Mouse (Mus musculus): ENCODE data around the gene Abhd17a. TPM values are rescaled to one million over a fixed set of nuclear protein-coding genes. Genes with fewer than 3 reads are reported as not detected.

Gene Abhd17a
- total RNA-seq, 2 experiments from 2014 or later = 161 to 176 TPM

DNA sequence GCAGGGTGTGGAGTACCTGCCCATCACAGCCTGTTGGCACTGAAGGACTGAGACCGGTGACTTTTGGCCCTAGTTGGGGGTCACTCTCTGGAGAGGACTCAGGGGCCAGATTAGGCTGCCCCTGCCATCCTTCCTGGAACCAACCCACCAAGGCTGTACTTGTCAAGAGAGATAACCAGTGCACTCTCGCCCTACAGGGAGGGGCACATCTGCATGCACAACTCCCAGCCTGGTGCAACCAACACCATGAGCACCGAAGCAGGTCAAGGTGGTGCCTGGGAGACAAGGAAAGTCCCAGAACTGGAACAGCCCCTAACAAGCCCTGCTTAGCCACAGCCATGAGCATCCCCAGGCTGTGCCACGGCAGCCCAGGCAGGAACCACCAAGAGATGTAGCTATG lies 43.2 kb downstream of the Abhd17a start:
- no peak for DNase-seq

DNA sequence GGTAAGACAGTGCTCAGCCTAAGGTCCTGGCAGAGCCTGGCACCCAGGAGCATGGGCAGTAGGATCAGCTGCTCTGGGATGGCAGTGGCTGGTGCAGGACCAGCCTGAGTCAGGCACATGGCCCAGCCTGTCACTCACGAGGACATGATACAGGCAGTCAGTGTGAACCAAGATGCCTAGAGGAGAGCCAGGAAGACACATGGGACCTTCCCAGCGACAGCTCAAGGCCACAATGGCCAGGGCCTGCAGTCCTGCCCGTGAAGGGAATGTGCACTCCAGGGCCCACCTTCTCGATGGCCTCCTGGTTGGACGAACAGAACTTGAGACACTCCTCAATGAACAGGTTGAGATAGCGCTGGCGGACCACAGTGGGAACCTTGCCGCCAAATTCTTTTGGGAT lies 44.6 kb downstream of the Abhd17a start:
- DNase-seq = no peak

DNA sequence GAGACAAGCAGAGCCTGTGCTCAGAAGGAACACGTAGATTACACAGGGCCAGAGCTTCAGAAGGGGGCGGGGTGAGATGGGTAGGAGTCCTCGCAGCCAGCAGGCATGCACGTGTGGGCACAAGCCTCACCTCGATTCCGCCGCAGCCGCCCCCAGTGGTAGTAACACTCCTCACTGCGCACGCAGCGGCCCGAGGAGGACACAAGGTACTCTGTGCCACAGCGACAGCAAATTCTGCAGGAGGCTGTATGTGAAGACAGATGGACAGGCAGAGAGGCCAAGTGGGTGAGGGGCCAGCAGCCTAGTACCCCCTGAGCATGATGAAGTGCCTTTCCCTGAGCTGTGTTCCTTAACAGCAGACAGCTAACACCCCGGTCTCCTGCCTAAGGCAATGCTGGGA lies 46.3 kb downstream of the Abhd17a start:
- no peak for DNase-seq

DNA sequence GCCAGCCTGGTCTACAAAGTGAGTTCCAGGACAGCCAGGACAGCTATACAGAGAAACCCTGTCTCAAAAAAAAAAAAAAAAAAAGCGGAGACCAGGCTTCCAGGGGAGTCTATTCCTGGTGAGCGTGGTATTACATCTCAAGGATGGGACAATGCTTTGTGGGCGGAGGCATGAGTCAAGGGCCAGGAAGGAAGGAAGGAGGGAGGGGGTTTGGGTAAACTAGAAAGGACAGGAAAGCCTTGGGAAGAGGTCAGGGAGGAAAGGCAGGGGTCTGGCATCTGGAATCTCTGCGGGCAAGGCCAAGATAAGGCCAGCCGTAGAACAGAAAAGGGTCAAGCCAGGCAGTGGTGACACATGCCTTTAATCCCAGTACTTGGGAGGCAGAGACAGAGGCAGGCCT lies 50.6 kb downstream of the Abhd17a start:
- DNase-seq = no peak

DNA sequence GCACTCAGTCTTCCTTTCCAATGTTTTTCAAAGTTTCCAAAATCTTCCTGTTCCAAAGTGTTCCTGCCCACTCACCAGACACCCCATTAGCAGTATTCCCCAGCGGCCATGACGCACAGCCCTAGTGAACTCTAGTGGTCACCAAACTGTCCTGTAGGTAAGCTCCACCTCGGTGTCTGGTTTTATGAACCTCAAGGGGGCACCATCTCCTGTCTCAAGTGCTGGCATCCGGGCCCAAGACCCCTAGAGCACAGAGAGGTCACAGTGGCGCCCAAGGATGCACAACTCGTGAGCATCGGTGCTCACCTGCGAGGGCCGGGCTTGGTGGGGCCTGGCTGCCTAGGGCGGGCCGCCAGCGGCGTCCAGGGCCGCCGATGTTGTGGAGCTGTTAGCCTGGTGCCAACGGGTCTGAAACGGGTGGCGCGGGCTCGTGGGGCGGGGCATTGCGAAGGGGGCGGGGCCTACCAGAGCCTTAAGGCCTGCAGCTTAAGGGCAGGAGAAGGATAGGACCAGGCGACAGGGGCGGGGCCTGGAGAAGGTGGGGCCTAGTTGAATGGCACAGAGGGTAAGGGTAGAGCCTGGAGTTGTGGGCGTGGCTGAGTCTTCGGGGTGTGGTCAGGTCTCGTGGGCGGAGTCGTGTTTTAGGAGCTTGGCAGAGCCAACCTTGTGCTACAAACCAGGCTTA lies 51.3 kb downstream of the Abhd17a start, which contains the start of gene Atp8b3:
TSS of gene Atp8b3 (minus strand) at position 415 of the 685 bp plus-strand sequence.
- no peak for DNase-seq

DNA sequence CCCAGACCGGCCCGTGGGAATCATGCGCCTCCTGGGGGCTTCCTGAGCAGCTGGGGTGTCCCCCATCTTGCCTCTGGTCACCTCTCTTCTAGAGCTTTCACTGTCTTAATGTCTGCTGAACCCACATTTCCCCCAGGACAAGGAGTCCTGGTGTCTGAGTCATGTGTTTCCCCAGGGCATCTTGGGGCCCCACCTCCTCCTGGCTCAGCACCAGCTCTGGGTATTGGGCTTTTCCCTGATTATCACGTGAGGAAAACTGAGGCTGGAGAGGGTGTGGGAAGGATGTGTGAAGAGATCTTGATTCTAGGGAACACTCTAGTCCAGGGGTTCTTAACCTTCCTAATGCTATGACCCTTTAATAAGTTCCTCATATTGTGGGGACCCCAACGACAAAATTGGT lies 52.0 kb downstream of the Abhd17a start:
- DNase-seq = no peak

DNA sequence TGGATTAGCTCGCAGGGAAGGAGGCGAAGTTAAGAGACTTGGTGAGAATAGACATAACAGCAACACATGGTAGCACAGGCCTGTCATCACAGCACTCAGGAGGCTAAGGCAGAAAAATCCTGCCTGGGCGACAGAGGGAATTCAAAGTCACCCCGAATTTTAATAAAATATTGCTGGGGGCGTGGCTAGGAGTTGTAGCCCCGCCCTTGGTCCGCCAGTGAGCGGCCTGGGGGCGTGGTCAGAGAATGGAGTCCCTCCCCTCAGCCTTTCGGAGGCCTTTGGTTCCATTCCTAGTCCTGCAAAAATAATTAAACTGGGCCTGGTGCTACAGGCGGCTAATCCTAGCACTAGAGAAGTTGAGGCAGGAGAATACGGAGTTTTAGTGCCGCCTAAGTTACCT lies 54.4 kb downstream of the Abhd17a start:
- DNase-seq = no peak

DNA sequence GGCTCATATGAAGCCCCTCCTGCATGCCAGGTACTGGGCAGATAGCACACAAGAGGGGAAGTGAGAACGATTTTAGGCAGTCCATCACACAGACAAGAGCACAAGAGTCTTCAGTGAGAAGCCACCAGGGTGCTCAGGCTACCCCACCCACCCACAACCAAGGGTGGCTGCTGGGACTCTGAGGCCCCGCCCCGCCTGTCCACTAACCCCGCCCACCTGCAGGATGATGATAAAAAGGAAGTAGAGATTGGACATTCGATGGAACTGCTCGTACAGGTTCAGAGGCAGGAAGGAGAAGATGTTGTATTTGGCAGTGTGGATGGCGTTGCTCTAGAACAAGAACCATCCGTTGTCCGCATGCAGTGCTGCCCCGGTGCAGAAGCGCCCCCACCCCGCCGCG lies 55.1 kb downstream of the Abhd17a start:
- DNase-seq = no peak

DNA sequence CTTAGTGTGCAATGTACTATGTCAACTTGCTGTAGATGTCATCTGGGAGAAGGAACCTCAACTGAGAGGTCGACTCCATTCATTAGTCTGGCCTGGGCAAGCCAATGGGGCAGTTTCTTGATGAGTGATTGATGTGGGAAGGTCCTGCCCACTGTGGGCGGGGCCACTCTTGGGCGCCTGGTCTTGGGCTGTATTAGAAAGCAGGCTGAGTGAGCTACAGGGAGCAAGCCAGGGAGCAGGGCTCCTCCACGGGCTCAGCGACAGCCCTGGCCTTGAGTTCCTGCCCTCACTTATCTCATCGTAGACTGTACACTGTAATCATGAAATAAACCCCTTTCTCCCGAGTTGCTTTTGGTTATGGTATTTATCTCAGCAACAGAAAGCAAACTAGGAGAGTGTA lies 56.4 kb downstream of the Abhd17a start:
- DNase-seq = no peak

Small RNAs within 50 kb of the gene (microRNA-seq; reads per million reads assigned to microRNA genes)
- gene Mir6912 = 1.5 to 4.8 reads per million in 2 experiments

Other genes starting within 250 kb of the Abhd17a start
- gene Adamtsl5, start 241.9 kb downstream of the Abhd17a start, total RNA-seq (2021) = 1 to 10 TPM; 4.9 to 5.2 TPM
- 10 to 100 TPM; 23.2 to 23.4 TPM for gene Plk5, start 233.9 kb downstream of the Abhd17a start, total RNA-seq (2021)
- 10 to 100 TPM; 18.2 to 18.4 TPM for gene Mex3d, start 202.7 kb downstream of the Abhd17a start, total RNA-seq (2021)
- 100 to 1,000 TPM; 148 to 156 TPM for gene Mbd3, start 190.8 kb downstream of the Abhd17a start, total RNA-seq (2021)
- 100 to 1,000 TPM; 443 to 467 TPM for gene Uqcr11, start 183.5 kb downstream of the Abhd17a start, total RNA-seq (2021)
- 10 to 100 TPM; 30.5 to 30.6 TPM for gene Tcf3, start 156.7 kb downstream of the Abhd17a start, total RNA-seq (2021)
- under 1 TPM in 1 of 2 experiments, not detected in 1; 0.08 TPM for gene Onecut3, start 95.5 kb downstream of the Abhd17a start, total RNA-seq (2021)
- under 1 TPM; 0.25 to 0.35 TPM for gene Atp8b3, start 51.2 kb downstream of the Abhd17a start, total RNA-seq (2021)
- 10 to 100 TPM; 43.9 to 49.3 TPM for gene Rexo1, start 28.8 kb downstream of the Abhd17a start, total RNA-seq (2021)
- 10 to 100 TPM; 51.7 to 56.8 TPM for gene Klf16, start 13.0 kb downstream of the Abhd17a start, total RNA-seq (2021)
- gene Scamp4, start 12.5 kb upstream of the Abhd17a start, total RNA-seq (2021) = 10 to 100 TPM; 41.8 to 44.9 TPM
- gene Adat3, start 12.5 kb upstream of the Abhd17a start, total RNA-seq (2021) = 1 to 10 TPM; 3.8 to 4.5 TPM
- gene Gm49322, start 15.7 kb upstream of the Abhd17a start, total RNA-seq (2021) = 1 to 10 TPM; 2.6 to 3.1 TPM
- 100 to 1,000 TPM; 216 to 241 TPM for gene Csnk1g2, start 32.5 kb upstream of the Abhd17a start, total RNA-seq (2021)
- gene Btbd2, start 66.7 kb upstream of the Abhd17a start, total RNA-seq (2021) = 100 to 1,000 TPM; 102 to 106 TPM
- gene Mknk2, start 87.8 kb upstream of the Abhd17a start, total RNA-seq (2021) = 10 to 100 TPM; 44.7 to 52.3 TPM
- gene Mob3a, start 111.6 kb upstream of the Abhd17a start, total RNA-seq (2021) = 10 to 100 TPM; 16.0 to 16.1 TPM
- 10 to 100 TPM; 49.7 to 57.0 TPM for gene Izumo4, start 111.8 kb upstream of the Abhd17a start, total RNA-seq (2021)
- 100 to 1,000 TPM; 142 to 147 TPM for gene Ap3d1, start 151.9 kb upstream of the Abhd17a start, total RNA-seq (2021)
- 10 to 100 TPM; 48.6 to 61.9 TPM for gene Dot1l, start 164.9 kb upstream of the Abhd17a start, total RNA-seq (2021)
- gene Sf3a2, start 207.9 kb upstream of the Abhd17a start, total RNA-seq (2021) = 10 to 100 TPM; 43.8 to 47.1 TPM
- gene Plekhj1, start 208.3 kb upstream of the Abhd17a start, total RNA-seq (2021) = 10 to 100 TPM; 73.8 to 74.5 TPM
- gene Amh, start 214.9 kb upstream of the Abhd17a start, total RNA-seq (2021) = 1 to 10 TPM; 3.9 to 4.2 TPM
- 1 to 10 TPM; 2.3 to 2.5 TPM for gene Jsrp1, start 223.2 kb upstream of the Abhd17a start, total RNA-seq (2021)
- 100 to 1,000 TPM; 484 to 486 TPM for gene Oaz1, start 236.3 kb upstream of the Abhd17a start, total RNA-seq (2021)